Mouse (Mus musculus) midbrain, embryonic 10.5 days (tissue): ENCODE results near the gene Crhr1. TPM values are rescaled to one million over a fixed set of nuclear protein-coding genes. Genes with fewer than 3 reads are reported as not detected.

Experiments used
- DNase-seq: peaks from one replicate; pipeline ENCODE4 v3.0.0-alpha.2; 2017; ENCODE audit warnings: low spot score
- H3K27ac ChIP-seq: fragments of 300-500 bp; sonication (generic); replicated peaks from 2 replicates; pipeline ENCODE4 v1.5.1; 2016; ENCODE audit warnings: mild to moderate bottlenecking
- H3K27me3 ChIP-seq: fragments of 300-500 bp; sonication (generic); 2 replicates; pipeline ENCODE4 v1.6.1; 2016; ENCODE audit warnings: low read depth, mild to moderate bottlenecking; ENCODE audit not compliant: poor library complexity, severe bottlenecking
- H3K36me3 ChIP-seq: fragments of 300-500 bp; sonication (generic); 2 replicates; pipeline ENCODE4 v1.6.1; 2016; ENCODE audit warnings: mild to moderate bottlenecking, moderate library complexity
- H3K4me1 ChIP-seq: fragments of 300-500 bp; sonication (generic); 2 replicates; pipeline ENCODE4 v1.6.1; 2016
- H3K4me3 ChIP-seq: fragments of 300-500 bp; sonication (generic); 2 replicates; pipeline ENCODE4 v1.5.1; 2016; ENCODE audit warnings: mild to moderate bottlenecking, moderate library complexity
- H3K9me3 ChIP-seq: fragments of 300-500 bp; sonication (generic); replicated peaks from 2 replicates; pipeline ENCODE4 v1.6.1; 2016; ENCODE audit warnings: mild to moderate bottlenecking
- WGBS: fragments of 180-500 bp; shearing (Covaris S2); methylation state at CpG from one replicate; pipeline ENCODE4 v1.1.7; 2016; 5-methylcytosine and 5-hydroxymethylcytosine counted together
- polyA plus RNA-seq: library from polyadenylated mRNA; unstranded; fragments of >200 nt; fragmentation: Nextera tagmentation; extraction: Ambion mirVana; gene quantifications from 2 replicates; pipeline ENCODE4 v1.2.1, GENCODE M21; 2016

Gene Crhr1
- polyA plus RNA-seq = 0.10 and 0.12 TPM in 2 replicates

DNA sequence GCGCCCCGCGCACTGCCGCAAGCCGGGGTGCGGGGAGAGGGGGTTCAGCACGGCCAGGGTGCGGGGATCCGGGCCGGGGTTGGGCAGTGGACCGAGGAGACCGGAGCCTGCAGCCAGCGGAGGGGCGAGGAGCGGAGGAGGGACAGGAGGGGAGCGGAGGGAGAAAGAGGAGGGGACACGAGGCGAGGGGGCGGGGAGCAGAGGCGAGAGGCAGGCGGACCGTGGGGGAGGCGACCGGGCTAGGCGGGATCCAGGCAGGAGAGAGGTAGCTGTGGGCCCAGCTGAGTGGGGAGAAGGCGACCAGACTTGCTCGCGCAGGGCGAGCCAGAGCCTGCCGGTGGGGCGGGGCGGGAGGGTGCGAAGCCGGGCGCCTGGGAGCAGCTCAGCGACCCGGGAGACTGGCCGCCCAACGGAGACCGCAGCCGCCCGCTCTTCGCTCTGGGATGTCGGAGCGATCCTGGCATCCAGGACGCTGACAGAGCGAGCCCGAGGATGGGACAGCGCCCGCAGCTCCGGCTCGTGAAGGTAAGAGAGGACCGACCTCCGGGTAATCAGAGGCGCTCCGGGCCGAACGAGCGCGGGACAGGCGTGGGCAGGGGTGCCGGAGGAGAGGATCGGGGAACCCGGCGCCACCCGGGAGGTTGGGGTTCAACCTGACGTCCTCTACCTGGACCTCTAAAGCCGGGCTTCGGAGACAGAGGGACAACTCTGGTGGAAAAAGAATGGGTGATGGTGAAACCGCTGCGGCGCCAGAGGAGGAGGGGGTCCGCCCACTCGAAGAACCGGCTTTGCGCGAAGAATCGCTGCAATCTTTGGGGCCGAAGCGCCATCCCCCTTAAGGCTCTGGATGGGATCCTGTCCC, at the start of gene Crhr1:
Gene Crhr1, plus strand, starts transcription at position 276 of the 862 bp plus-strand sequence.
- under 1% methylated on average over 78 of the region's 80 CpGs for WGBS
- Histone ChIP-seq H3K4me1 (peaks cover 32% of the 10 kb centered on the region), H3K9me3 (no peaks in the 10 kb centered on the region), H3K27me3 (peaks cover 77% of the 10 kb centered on the region), H3K4me3 (peak within 1 kb of the TSS; percentile 76), H3K27ac (peak within 1 kb of the TSS; percentile 76), H3K36me3 (no peaks in the 10 kb centered on the region)
- peak; percentile 75 for DNase-seq

DNA sequence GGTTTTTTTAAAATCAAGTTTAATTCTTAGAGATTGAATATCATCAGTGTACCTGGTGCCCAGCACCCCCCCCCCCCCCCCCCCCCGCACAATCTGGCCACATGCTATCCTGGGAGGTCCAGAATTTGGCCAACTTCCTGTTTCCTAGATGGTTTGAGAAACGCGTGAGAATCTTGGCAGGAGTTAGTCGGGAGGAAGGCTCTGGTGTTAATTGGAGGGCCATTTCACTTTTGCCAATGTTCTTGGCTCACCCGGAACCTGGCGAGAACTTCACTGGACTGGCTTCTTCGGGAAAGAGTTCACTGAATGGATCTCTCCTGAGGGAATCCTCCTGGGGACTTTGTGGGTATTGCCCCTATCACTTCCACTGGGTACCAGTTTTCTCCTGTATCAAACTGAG, 49.4 kb upstream of the Crhr1 start:
- no peak for DNase-seq
- H3K27me3 ChIP-seq = no peaks in the 10 kb centered on the region
- H3K9me3 ChIP-seq = no peaks in the 10 kb centered on the region
- no peak overlapping the region for H3K27ac ChIP-seq
- peaks cover 12% of the 10 kb centered on the region for H3K4me1 ChIP-seq
- H3K36me3 ChIP-seq = no peaks in the 10 kb centered on the region
- no peak overlapping the region for H3K4me3 ChIP-seq
- WGBS = 90% methylated on average over 6 of the region's 7 CpGs

DNA sequence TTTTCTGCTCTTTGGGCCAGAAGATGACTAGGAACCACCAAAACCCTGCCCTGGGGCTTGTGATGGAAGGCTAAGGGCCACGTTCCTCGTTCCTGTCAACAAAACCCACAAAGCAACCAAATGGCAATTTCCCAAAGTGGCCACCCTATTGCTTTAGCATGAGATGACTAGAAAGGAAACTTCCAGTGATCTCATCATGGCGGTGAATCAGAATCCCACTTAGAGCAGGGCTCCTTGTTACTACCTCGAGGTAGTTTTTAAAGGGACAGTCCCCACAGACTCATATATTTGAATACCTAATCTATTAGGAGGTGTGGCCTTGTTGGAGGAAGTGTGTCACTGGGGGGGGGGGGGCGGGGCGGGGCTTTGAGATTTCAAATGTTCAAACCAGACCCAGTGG, 48.9 kb upstream of the Crhr1 start:
- no peaks in the 10 kb centered on the region for H3K36me3 ChIP-seq
- H3K4me3 ChIP-seq = no peak overlapping the region
- no peak overlapping the region for H3K27ac ChIP-seq
- no peaks in the 10 kb centered on the region for H3K27me3 ChIP-seq
- H3K9me3 ChIP-seq = no peaks in the 10 kb centered on the region
- WGBS = 86% methylated on average over 6 of the region's 6 CpGs
- peaks cover 17% of the 10 kb centered on the region for H3K4me1 ChIP-seq
- DNase-seq = no peak

DNA sequence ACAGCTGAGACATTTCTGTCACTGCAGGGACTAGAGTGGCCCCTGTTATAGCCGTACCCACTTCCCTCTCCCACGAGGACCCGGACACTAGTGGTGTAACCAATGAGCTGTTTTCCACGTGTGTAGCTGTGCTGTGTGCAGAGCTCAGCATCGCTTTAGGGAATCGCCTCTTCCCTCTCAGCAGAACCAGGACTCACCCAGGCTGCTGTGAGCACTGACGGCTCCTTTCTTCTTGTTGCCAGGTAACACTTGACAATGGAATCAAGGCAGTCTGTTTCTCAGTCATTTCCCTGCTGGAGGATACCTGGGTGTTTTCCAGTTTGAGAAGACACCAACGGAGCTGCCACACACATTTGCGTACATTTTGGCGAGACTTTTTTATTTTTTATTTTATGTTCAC, 44.1 kb upstream of the Crhr1 start:
- 51% methylated on average over 10 of the region's 10 CpGs for WGBS
- H3K27me3 ChIP-seq = no peaks in the 10 kb centered on the region
- H3K9me3 ChIP-seq = no peaks in the 10 kb centered on the region
- DNase-seq = no peak
- no peak overlapping the region for H3K4me3 ChIP-seq
- peaks cover 21% of the 10 kb centered on the region for H3K4me1 ChIP-seq
- no peak overlapping the region for H3K27ac ChIP-seq
- H3K36me3 ChIP-seq = no peaks in the 10 kb centered on the region

DNA sequence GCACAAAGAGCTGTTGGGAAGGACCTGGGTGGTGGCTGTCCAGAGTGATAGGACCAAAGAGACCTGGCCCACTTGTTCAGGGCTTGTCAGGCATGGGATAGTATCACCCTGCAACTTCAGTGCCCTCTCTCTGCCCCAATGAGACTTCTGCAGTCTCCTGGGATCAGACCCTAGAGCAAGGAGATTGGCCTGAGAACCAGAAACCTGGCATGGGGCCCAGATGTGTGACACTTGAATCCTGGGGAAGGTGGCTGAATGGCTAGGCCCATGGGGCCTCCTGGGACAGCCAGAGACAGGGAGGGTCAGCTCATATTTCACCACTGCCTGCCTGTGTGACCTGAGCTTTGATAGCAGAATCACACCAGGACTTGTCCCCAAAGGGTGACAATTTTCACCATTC, 41.9 kb upstream of the Crhr1 start:
- Histone ChIP-seq H3K27me3 (no peaks in the 10 kb centered on the region), H3K9me3 (no peaks in the 10 kb centered on the region), H3K27ac (no peak overlapping the region)

DNA sequence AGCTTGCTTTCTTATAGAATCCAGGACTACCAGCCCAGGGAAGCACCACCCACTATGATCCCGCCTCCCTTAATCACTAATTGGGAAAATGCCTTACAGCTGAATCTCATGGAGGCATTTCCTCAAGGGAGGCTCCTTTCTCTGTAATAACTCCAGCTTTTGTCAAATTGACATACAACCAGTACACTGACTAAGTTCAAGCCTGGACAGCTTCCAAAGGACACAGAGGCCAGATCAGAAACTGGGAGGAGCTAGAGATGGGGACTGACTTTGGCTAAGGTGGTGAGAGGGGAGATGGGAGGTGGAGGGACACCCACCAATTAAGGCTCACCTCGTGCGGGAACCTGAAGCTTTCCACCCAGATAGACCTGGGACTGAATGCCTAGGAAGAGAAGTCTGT, 37.5 kb upstream of the Crhr1 start:
- Histone ChIP-seq H3K27ac (no peak overlapping the region), H3K4me3 (no peak overlapping the region), H3K4me1 (no peaks in the 10 kb centered on the region), H3K36me3 (no peaks in the 10 kb centered on the region), H3K27me3 (no peaks in the 10 kb centered on the region), H3K9me3 (no peaks in the 10 kb centered on the region)
- 76% methylated on average over 3 of the region's 3 CpGs for WGBS
- no peak for DNase-seq

More for the DNA sequence above, 41.9 kb upstream of the Crhr1 start:
- Histone ChIP-seq H3K36me3 (no peaks in the 10 kb centered on the region), H3K4me1 (peaks cover 14% of the 10 kb centered on the region), H3K4me3 (no peak overlapping the region)
- DNase-seq = no peak

DNA sequence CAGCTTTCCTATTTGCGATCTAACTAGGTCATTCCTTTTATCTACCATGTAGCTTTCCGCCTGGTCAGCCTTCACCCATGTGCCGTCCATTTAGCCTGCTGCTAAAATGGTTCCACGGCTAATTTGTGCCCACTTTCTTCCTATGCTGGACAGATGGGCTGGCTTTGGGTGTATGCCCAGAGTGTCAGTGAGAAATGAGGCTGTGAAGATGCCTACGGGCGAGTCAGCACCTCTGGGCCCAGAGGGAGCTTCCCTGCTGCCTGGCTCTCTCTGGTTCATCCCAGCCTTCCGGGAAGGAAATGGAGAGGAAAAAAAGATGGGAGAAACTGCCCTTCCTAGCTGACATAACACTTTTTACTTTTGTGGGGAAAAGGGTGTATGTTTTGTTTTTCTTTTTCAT, 36.1 kb upstream of the Crhr1 start:
- WGBS = 90% methylated on average over 7 of the region's 7 CpGs
- Histone ChIP-seq H3K9me3 (no peaks in the 10 kb centered on the region), H3K27me3 (0 out of 2 replicates have a peak, but pooled peaks cover 2% of the 10 kb centered on the region), H3K27ac (no peak overlapping the region), H3K4me1 (no peaks in the 10 kb centered on the region), H3K36me3 (no peaks in the 10 kb centered on the region), H3K4me3 (no peak overlapping the region)
- DNase-seq = no peak

DNA sequence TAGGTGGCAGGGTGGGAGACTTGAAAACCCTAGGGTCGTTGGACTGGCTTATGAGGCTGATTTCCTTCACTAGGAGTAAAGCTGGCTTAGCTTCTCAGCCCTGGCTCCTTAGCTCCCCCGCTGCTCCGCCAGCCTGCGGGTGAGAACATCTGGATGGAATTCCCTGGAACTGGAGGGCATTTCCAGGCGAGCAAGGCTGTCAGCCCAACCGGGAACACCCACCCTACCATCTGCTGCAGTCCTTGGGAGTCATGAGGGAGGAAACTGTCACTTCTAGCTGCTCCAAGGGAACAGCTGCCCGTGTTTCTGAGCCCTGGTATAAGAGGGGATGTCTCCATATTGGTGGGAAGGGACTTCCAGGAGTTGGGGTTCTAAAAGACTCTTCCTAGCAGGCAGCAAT, 33.1 kb upstream of the Crhr1 start:
- DNase-seq = no peak
- WGBS = 27% methylated on average over 7 of the region's 7 CpGs
- Histone ChIP-seq H3K27me3 (0 out of 2 replicates have a peak, but pooled peaks cover 3% of the 10 kb centered on the region), H3K4me1 (peaks cover 11% of the 10 kb centered on the region), H3K36me3 (no peaks in the 10 kb centered on the region), H3K27ac (no peak overlapping the region), H3K4me3 (no peak overlapping the region), H3K9me3 (no peaks in the 10 kb centered on the region)

DNA sequence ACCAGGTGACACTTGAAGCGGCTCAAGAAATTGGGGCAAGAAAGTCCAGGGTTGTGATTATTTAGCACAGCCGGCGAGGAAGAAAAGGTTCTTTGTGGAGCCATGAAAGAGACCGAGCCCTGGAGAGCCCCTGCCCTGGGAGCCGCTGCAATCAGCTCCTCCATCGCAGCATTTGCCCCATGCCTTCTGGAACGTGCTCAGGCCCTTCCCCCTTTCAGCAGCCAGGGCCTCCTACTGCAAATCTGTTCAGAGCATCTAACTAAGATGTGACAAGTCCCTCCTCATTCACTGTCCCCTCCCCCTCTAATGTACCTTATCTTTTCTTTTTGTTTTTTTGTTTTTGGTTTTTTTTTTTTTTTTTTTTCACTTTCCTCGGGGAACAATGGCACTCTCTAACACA, 30.0 kb upstream of the Crhr1 start:
- no peak overlapping the region for H3K4me3 ChIP-seq
- no peak overlapping the region for H3K27ac ChIP-seq
- no peaks in the 10 kb centered on the region for H3K9me3 ChIP-seq
- H3K36me3 ChIP-seq = no peaks in the 10 kb centered on the region
- H3K4me1 ChIP-seq = peaks cover 16% of the 10 kb centered on the region
- DNase-seq = no peak
- 32% methylated on average over 8 of the region's 8 CpGs for WGBS
- 0 out of 2 replicates have a peak, but pooled peaks cover 3% of the 10 kb centered on the region for H3K27me3 ChIP-seq

DNA sequence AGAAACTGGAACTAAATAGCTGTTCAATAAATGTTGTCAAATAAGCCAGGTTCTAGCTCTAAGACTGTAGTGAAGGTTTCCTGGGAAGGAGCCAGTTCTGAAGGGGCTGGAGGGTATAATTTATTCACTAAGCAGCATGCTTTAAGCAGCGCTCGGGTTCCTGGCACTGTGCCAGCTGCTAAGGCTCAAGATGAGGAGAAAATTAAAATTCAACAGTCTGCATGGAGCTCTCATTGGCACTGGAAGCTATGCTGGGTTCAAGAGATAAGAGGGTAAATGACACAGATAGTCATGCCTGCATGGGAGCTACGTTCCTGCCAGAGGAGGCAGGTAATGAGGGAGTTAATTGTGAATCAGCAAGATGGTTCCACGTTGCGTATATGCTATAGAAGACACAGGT, 26.3 kb upstream of the Crhr1 start:
- 92% methylated on average over 5 of the region's 5 CpGs for WGBS
- DNase-seq = no peak
- no peak overlapping the region for H3K27ac ChIP-seq
- no peaks in the 10 kb centered on the region for H3K9me3 ChIP-seq
- 0 out of 2 replicates have a peak, but pooled peaks cover 3% of the 10 kb centered on the region for H3K27me3 ChIP-seq
- H3K36me3 ChIP-seq = no peaks in the 10 kb centered on the region
- peaks cover 16% of the 10 kb centered on the region for H3K4me1 ChIP-seq
- no peak overlapping the region for H3K4me3 ChIP-seq

DNA sequence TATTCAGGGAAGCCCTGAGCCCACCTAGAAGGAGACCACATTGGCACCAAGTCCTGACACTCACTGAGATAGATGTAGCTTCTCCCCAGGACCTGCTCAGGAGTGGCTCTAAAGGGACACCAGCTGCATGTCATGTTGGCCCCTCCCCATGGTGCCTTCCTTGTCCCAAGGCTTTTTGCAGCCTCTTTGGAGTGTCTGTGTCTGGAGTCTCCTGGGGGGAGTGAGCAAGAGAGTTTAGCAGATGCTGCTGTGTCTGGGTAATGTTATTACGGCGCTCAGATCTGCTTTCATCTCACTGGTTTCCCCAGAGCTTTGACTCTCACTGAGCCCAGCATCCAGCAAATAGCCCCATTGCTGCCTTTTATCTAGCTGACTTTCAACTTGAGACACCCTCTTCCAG, 25.7 kb upstream of the Crhr1 start:
- Histone ChIP-seq H3K27me3 (no peaks in the 10 kb centered on the region), H3K4me1 (peaks cover 16% of the 10 kb centered on the region), H3K27ac (no peak overlapping the region), H3K36me3 (no peaks in the 10 kb centered on the region), H3K9me3 (no peaks in the 10 kb centered on the region), H3K4me3 (no peak overlapping the region)
- WGBS = 75% methylated on average over 2 of the region's 2 CpGs
- no peak for DNase-seq

DNA sequence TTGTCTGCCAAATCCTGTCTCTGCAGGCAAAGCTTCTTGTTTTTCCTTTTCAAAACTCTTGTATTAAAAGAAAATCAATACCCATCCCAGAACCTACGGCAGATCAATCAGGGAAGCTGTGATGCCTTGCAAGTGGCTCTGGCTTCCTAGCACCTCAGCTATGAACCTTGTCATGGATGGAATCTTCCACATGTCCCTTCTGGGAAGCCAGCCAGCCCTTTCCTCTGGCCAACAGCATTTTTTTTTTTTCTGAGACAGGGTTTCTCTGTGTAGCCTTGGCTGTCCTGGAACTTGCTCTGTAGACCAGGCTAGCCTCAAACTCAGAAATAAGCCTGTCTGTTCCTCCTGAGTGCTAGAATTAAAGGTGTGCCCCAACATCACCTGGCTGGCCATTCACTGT, 22.3 kb upstream of the Crhr1 start:
- no peaks in the 10 kb centered on the region for H3K36me3 ChIP-seq
- H3K27me3 ChIP-seq = no peaks in the 10 kb centered on the region
- peaks cover 17% of the 10 kb centered on the region for H3K4me1 ChIP-seq
- WGBS = 81% methylated on average over 1 of the region's 1 CpGs
- no peaks in the 10 kb centered on the region for H3K9me3 ChIP-seq
- DNase-seq = no peak
- no peak overlapping the region for H3K27ac ChIP-seq
- H3K4me3 ChIP-seq = no peak overlapping the region

DNA sequence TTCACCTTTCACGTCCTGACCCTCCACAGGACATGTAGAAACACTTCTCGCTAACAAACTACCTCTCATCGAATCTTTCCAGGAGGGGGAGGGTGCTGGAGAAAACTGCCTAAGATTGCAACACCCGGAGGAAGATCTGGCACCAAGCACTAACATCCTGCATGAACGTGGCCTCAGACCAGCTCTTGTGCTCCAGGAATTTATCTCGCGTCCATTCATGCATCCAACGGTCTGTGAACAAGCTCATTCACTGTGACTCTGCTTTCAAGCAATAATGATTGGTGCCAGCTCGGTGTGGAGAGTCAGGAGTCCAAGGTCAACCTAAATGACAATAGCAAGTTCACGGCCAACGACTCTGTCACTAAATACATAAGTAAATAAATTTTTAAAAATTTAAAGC, 20.8 kb upstream of the Crhr1 start:
- 87% methylated on average over 11 of the region's 11 CpGs for WGBS
- no peaks in the 10 kb centered on the region for H3K36me3 ChIP-seq
- H3K4me3 ChIP-seq = no peak overlapping the region
- no peaks in the 10 kb centered on the region for H3K9me3 ChIP-seq
- no peak for DNase-seq
- peaks cover 12% of the 10 kb centered on the region for H3K4me1 ChIP-seq
- H3K27me3 ChIP-seq = no peaks in the 10 kb centered on the region
- no peak overlapping the region for H3K27ac ChIP-seq
